Mouse (Mus musculus): ENCODE results near the gene Ccdc9. TPM values are rescaled to one million over a fixed set of nuclear protein-coding genes. Genes with fewer than 3 reads are reported as not detected.
"Not testable (repeated sequence)": the region's sequence is repeated elsewhere in the genome, so short reads cannot be mapped to it uniquely, and the experiment has no call there.

The Ccdc9 gene
- polyA plus RNA-seq, 2 experiments, result 15.9 to 84.8 TPM

- peaks cover 40% of the 10 kb centered on the region for H3K36me3 ChIP-seq (ENCODE audit: control insufficient read depth, insufficient read depth, low read length)
- no peak overlapping the region for H3K9ac ChIP-seq (ENCODE audit: low read depth, low read length, severe bottlenecking)
- 83% methylated on average over 10 of the region's 10 CpGs for WGBS
- H3K4me2 ChIP-seq (replicated peaks; ENCODE audit: low read depth, low read length, severe bottlenecking), result no peak overlapping the region
- no peak overlapping the region for H3K4me3 ChIP-seq (replicated peaks; ENCODE audit: low read length)
- TF ChIP-seq POLR2A (IDR thresholded peaks at IDR 0.05; ENCODE audit: borderline replicate concordance, extremely low read depth, insufficient read depth, insufficient read length), result no peak
- no peak overlapping the region for H3K27ac ChIP-seq (replicated peaks; ENCODE audit: low read depth, low read length)
- peaks cover 18% of the 10 kb centered on the region for H3K4me1 ChIP-seq (ENCODE audit: control insufficient read depth, insufficient read depth, low read length)
- H3K9me3 ChIP-seq (ENCODE audit: control insufficient read depth, low read length), result no peaks in the 10 kb centered on the region
- ATAC-seq (ENCODE audit: low FRiP score, low read depth) (no peak), DNase-seq (ENCODE audit: low spot score) (no peak)
- H3K27me3 ChIP-seq (ENCODE audit: control insufficient read depth, insufficient read depth, low read length), result no peaks in the 10 kb centered on the region
These were observed 11.4 kb downstream of the Ccdc9 start for GRCm38 (mm10) chr7:16274922-16275890.

DNA sequence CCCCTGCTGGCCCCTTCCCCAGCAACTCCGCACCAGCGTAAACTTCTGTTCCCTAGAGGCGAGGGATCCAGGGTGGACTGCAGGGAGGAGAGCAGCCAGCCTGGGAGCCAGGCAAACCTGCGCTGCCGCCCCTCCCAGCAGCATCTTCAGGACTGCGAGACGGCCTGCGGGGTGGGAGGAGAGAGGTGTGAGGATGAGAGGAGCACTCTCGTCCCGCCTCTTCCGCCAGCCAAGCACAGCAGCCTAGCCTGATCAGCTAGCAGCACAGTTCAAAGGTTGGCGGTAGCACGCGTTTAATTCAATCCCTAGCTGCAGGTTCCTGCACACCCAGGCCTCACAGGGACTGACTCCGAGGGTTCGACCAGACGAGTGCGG, 12.8 kb downstream of the Ccdc9 start:
- Histone ChIP-seq H3K27ac (replicated peaks; ENCODE audit: low read depth, low read length) (peak overlapping the region; percentile 93), H3K4me2 (replicated peaks; ENCODE audit: low read depth, low read length, severe bottlenecking) (peak overlapping the region; percentile 89), H3K9ac (ENCODE audit: low read depth, low read length, severe bottlenecking) (peak overlapping the region; percentile 61), H3K36me3 (ENCODE audit: control insufficient read depth, insufficient read depth, low read length) (peaks cover 36% of the 10 kb centered on the region), H3K9me3 (ENCODE audit: control insufficient read depth, low read length) (no peaks in the 10 kb centered on the region), H3K4me3 (replicated peaks; ENCODE audit: low read length) (peak overlapping the region; percentile 84), H3K27me3 (ENCODE audit: control insufficient read depth, insufficient read depth, low read length) (no peaks in the 10 kb centered on the region), H3K4me1 (ENCODE audit: control insufficient read depth, insufficient read depth, low read length) (peaks cover 18% of the 10 kb centered on the region)
- 7% methylated on average over 18 of the region's 18 CpGs for WGBS
- TF ChIP-seq POLR2A (IDR thresholded peaks at IDR 0.05; ENCODE audit: borderline replicate concordance, extremely low read depth, insufficient read depth, insufficient read length), result no peak
- ATAC-seq (ENCODE audit: low FRiP score, low read depth), result peak; percentile 67
- peak; percentile 74 for DNase-seq (ENCODE audit: low spot score)

DNA sequence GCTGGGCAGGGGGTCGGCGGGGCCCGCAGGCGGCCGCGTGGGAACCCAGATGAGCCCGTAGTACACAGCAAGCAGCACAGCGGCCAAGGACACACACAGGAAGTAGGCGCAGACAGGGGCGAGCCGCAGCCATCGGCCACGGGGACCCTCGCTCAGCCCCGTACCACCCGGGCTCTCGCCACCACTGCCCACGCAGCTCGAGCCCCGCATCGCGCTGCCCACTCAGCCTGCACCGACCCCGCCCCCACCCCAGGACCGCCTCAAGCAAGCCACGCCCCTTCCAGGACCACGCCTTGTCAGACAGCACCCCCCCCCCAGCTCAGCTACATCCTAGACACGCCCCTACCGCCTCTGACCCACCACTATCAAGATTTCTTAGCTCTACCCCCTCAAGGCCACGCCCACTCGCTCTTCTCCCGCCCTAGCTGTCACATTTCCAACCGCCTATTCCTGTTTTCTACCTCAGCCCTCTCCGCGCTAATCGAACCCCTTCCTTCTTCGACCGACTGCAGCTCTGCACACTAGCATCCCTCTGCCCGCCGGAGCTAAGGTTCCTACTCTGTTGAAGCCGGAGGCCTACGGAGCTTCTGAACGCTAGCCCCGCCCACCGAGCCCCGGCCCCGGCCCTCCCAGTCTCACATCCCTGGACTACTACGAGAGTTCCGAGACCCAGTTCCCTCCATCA, 13.4 kb downstream of the Ccdc9 start, which contains the start of gene Inafm1:
Inafm1 (minus strand) TSS at position 537 of the 685 bp plus-strand sequence.
- Histone ChIP-seq H3K4me1 (ENCODE audit: control insufficient read depth, insufficient read depth, low read length) (peaks cover 18% of the 10 kb centered on the region), H3K4me2 (replicated peaks; ENCODE audit: low read depth, low read length, severe bottlenecking) (peak within 1 kb of the TSS; percentile 89), H3K9me3 (ENCODE audit: control insufficient read depth, low read length) (no peaks in the 10 kb centered on the region), H3K36me3 (ENCODE audit: control insufficient read depth, insufficient read depth, low read length) (peaks cover 32% of the 10 kb centered on the region), H3K9ac (ENCODE audit: low read depth, low read length, severe bottlenecking) (peak within 1 kb of the TSS; percentile 73), H3K27me3 (ENCODE audit: control insufficient read depth, insufficient read depth, low read length) (no peaks in the 10 kb centered on the region), H3K4me3 (replicated peaks; ENCODE audit: low read length) (peak within 1 kb of the TSS; percentile 84), H3K27ac (replicated peaks; ENCODE audit: low read depth, low read length) (peak within 1 kb of the TSS; percentile 93)
- no peak for TF ChIP-seq POLR2A (IDR thresholded peaks at IDR 0.05; ENCODE audit: borderline replicate concordance, extremely low read depth, insufficient read depth, insufficient read length)
- WGBS, result 3% methylated on average over 27 of the region's 49 CpGs
- ATAC-seq (ENCODE audit: low FRiP score, low read depth) (peak; percentile 90), DNase-seq (ENCODE audit: low spot score) (peak; percentile 97)

- peak overlapping the region; percentile 93 for H3K27ac ChIP-seq (replicated peaks; ENCODE audit: low read depth, low read length)
- peak; percentile 76 for DNase-seq (ENCODE audit: low spot score)
These were observed 13.9 kb downstream of the Ccdc9 start for GRCm38 (mm10) chr7:16272681-16273080.

GRCm38 (mm10) chr7:16271139-16271538, 15.5 kb downstream of the Ccdc9 start:
- H3K4me1 ChIP-seq (ENCODE audit: control insufficient read depth, insufficient read depth, low read length), result peaks cover 18% of the 10 kb centered on the region
- H3K36me3 ChIP-seq (ENCODE audit: control insufficient read depth, insufficient read depth, low read length), result peaks cover 11% of the 10 kb centered on the region
- H3K4me2 ChIP-seq (replicated peaks; ENCODE audit: low read depth, low read length, severe bottlenecking), result no peak overlapping the region
- H3K27me3 ChIP-seq (ENCODE audit: control insufficient read depth, insufficient read depth, low read length), result no peaks in the 10 kb centered on the region
- no peak overlapping the region for H3K4me3 ChIP-seq (replicated peaks; ENCODE audit: low read length)
- H3K9me3 ChIP-seq (ENCODE audit: control insufficient read depth, low read length), result no peaks in the 10 kb centered on the region
- no peak for TF ChIP-seq POLR2A (IDR thresholded peaks at IDR 0.05; ENCODE audit: borderline replicate concordance, extremely low read depth, insufficient read depth, insufficient read length)
- ATAC-seq (ENCODE audit: low FRiP score, low read depth), result no peak
- WGBS, result 79% methylated on average over 1 of the region's 1 CpGs
- no peak overlapping the region for H3K27ac ChIP-seq (replicated peaks; ENCODE audit: low read depth, low read length)
- no peak for DNase-seq (ENCODE audit: low spot score)
- no peak overlapping the region for H3K9ac ChIP-seq (ENCODE audit: low read depth, low read length, severe bottlenecking)

More at GRCm38 (mm10) chr7:16272681-16273080, 13.9 kb downstream of the Ccdc9 start:
- Histone ChIP-seq H3K9me3 (ENCODE audit: control insufficient read depth, low read length) (no peaks in the 10 kb centered on the region), H3K4me2 (replicated peaks; ENCODE audit: low read depth, low read length, severe bottlenecking) (peak overlapping the region; percentile 89), H3K27me3 (ENCODE audit: control insufficient read depth, insufficient read depth, low read length) (no peaks in the 10 kb centered on the region), H3K4me3 (replicated peaks; ENCODE audit: low read length) (peak overlapping the region; percentile 84), H3K9ac (ENCODE audit: low read depth, low read length, severe bottlenecking) (peak overlapping the region; percentile 73), H3K36me3 (ENCODE audit: control insufficient read depth, insufficient read depth, low read length) (peaks cover 27% of the 10 kb centered on the region), H3K4me1 (ENCODE audit: control insufficient read depth, insufficient read depth, low read length) (peaks cover 18% of the 10 kb centered on the region)
- peak; percentile 78 for ATAC-seq (ENCODE audit: low FRiP score, low read depth)
- 5% methylated on average over 19 of the region's 46 CpGs for WGBS
- no peak for TF ChIP-seq POLR2A (IDR thresholded peaks at IDR 0.05; ENCODE audit: borderline replicate concordance, extremely low read depth, insufficient read depth, insufficient read length)

DNA sequence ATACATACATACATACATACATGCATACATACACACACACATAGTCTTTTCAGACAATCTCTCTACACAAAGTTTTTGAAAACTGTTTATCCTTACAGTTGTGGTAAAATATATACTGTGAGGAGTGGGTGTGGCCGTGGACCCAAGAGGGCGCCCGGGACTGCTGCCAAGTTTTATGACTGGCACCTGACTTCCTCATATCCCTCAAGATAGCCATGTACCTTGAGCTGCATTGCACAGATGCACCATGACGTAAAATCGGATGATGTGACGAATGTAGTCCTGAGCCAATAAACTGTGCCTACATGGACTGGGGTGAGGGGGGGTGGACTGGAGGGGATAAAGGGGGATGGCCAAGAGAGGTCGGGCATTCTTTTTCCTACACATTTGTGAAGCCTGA, 20.0 kb downstream of the Ccdc9 start:
- not testable (repeated sequence) for H3K4me3 ChIP-seq (replicated peaks; ENCODE audit: low read length); DNase-seq (ENCODE audit: low spot score); H3K9ac ChIP-seq (ENCODE audit: low read depth, low read length, severe bottlenecking); H3K4me2 ChIP-seq (replicated peaks; ENCODE audit: low read depth, low read length, severe bottlenecking); H3K36me3 ChIP-seq (ENCODE audit: control insufficient read depth, insufficient read depth, low read length); H3K9me3 ChIP-seq (ENCODE audit: control insufficient read depth, low read length); ATAC-seq (ENCODE audit: low FRiP score, low read depth); H3K4me1 ChIP-seq (ENCODE audit: control insufficient read depth, insufficient read depth, low read length); H3K27me3 ChIP-seq (ENCODE audit: control insufficient read depth, insufficient read depth, low read length); H3K27ac ChIP-seq (replicated peaks; ENCODE audit: low read depth, low read length)
- WGBS, result 82% methylated on average over 7 of the region's 7 CpGs
